Mouse (Mus musculus): ENCODE results near the gene Hmgb3.

- TF ChIP-seq POLR2A (IDR thresholded peaks at IDR 0.05; ENCODE audit: borderline replicate concordance, insufficient read depth, low read length) (no peak), CTCF (IDR thresholded peaks at IDR 0.05; ENCODE audit: borderline replicate concordance, insufficient read depth, low read depth, low read length) (no peak)
Observed at GRCm38 (mm10) chrX:71545163-71545562, 10.6 kb upstream of the Hmgb3 start.

Data from cerebellum, adult 2 months (tissue).